Mouse (Mus musculus) heart, embryonic 14.5 days (tissue): ENCODE data around the gene Fnbp1l. TPM values are rescaled to one million over a fixed set of nuclear protein-coding genes. Genes with fewer than 3 reads are reported as not detected.
A peak's percentile ranks its signal among the peaks of the same experiment; 100 is the strongest.

ENCODE experiments used
- ATAC-seq: fragments of 200-750 bp; cut with Nextera tagmentation; 2 replicates; pipeline ENCODE4 v1.8.0; 2017; ENCODE audit warnings: low read depth, moderate TSS enrichment; ENCODE audit not compliant: insufficient number of reproducible peaks, insufficient read depth, low FRiP score
- H3K27ac ChIP-seq, 2 experiments: fragments of 200-500 bp in 1 of 2; fragments of 300-500 bp in 1 of 2; sonication (generic) in 1 of 2; replicated peaks in 1 of 2; 2 replicates each; pipeline ENCODE4 v1.5.1; 2012 to 2014; ENCODE audit warnings: low read depth in 2 of 2, low read length in 2 of 2, control low read depth in 1 of 2, mild to moderate bottlenecking in 1 of 2, mixed read lengths in 1 of 2; ENCODE audit not compliant: control insufficient read depth in 1 of 2, insufficient read depth in 1 of 2
- H3K27me3 ChIP-seq: fragments of 300-500 bp; sonication (generic); 2 replicates; pipeline ENCODE4 v1.6.1; 2014; ENCODE audit warnings: mild to moderate bottlenecking, low read length, control low read depth; ENCODE audit not compliant: control insufficient read depth, insufficient read depth
- H3K36me3 ChIP-seq: fragments of 300-500 bp; sonication (generic); 2 replicates; pipeline ENCODE4 v1.6.1; 2014; ENCODE audit warnings: mild to moderate bottlenecking, control low read depth, low read length, mixed read lengths; ENCODE audit not compliant: control insufficient read depth, insufficient read depth
- H3K4me1 ChIP-seq, 2 experiments: fragments of 200-500 bp in 1 of 2; fragments of 300-500 bp in 1 of 2; sonication (generic) in 1 of 2; 2 replicates each; pipeline ENCODE4 v1.6.1; 2012 to 2014; ENCODE audit warnings: low read length in 2 of 2, control low read depth in 1 of 2, mixed read lengths in 1 of 2; ENCODE audit not compliant: control insufficient read depth in 2 of 2, insufficient read depth in 2 of 2
- H3K4me2 ChIP-seq: fragments of 300-500 bp; sonication (generic); 2 replicates; pipeline ENCODE4 v1.6.1; 2014; ENCODE audit warnings: mild to moderate bottlenecking, low read length
- H3K4me3 ChIP-seq, 2 experiments: fragments of 200-500 bp in 1 of 2; fragments of 300-500 bp in 1 of 2; sonication (generic) in 1 of 2; 2 replicates each; pipeline ENCODE4 v1.5.1; 2012 to 2014; ENCODE audit warnings: low read length in 2 of 2, mild to moderate bottlenecking in 2 of 2, control low read depth in 1 of 2, low read depth in 1 of 2, moderate library complexity in 1 of 2; ENCODE audit not compliant: control insufficient read depth in 1 of 2, insufficient read depth in 1 of 2
- H3K9ac ChIP-seq: fragments of 300-500 bp; sonication (generic); 2 replicates; pipeline ENCODE4 v1.6.1; 2014; ENCODE audit warnings: mild to moderate bottlenecking, low read length
- H3K9me3 ChIP-seq: fragments of 300-500 bp; sonication (generic); 2 replicates; pipeline ENCODE4 v1.6.1; 2016; ENCODE audit warnings: low read length, control low read depth; ENCODE audit not compliant: control insufficient read depth
- WGBS: fragments of 180-500 bp; shearing (Covaris S2); extraction: QIAGEN DNeasy Blood & Tissue Kit; methylation state at CpG from one replicate; pipeline ENCODE4 v1.1.7; 2014; 5-methylcytosine and 5-hydroxymethylcytosine counted together
- polyA plus RNA-seq: library from polyadenylated mRNA; unstranded; fragments of >200 nt; fragmentation: Nextera tagmentation; extraction: Ambion mirVana; gene quantifications from 2 replicates; pipeline ENCODE4 v1.2.1, GENCODE M21; 2014

Fnbp1l gene
- polyA plus RNA-seq: 24.5 and 29.5 TPM in 2 replicates

- peak; percentile 89 for ATAC-seq
- Histone ChIP-seq H3K4me2 (peak within 1 kb of the TSS; percentile 97), H3K9ac (peak within 1 kb of the TSS; percentile 97), H3K4me1 (peaks cover 6 to 16% of the 10 kb centered on the region in 2 experiments), H3K36me3 (no peaks in the 10 kb centered on the region), H3K27me3 (no peaks in the 10 kb centered on the region), H3K27ac (peak within 1 kb of the TSS; percentile 94 to 96), H3K9me3 (no peaks in the 10 kb centered on the region), H3K4me3 (peak within 1 kb of the TSS; percentile 71 to 77)
- WGBS: under 1% methylated on average over 71 of the region's 118 CpGs
Measured at GRCm38 (mm10) chr3:122618991-122619930, at the start of gene Fnbp1l. Gene Fnbp1l (minus strand): TSS chr3:122619715.

DNA sequence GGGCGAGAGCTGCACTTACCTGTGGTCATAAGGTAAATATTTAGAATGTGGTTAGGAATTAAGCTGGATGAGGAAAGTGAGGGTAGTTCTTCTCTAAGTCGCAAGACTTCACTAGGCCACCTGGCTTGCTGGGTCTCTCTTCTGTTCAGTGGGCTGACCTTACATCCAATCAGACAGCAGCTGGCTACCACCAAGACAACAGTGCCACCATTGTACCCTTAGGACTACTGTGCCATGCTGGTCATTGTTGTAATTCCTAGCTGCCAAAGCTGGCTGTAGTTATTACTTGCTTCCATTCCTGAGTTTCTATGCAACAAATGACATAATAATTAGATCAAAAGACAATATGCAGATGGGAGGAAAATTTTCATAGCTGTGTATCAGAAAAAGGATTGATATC is 41.3 kb upstream of the Fnbp1l start:
- Histone ChIP-seq H3K4me2 (no peak overlapping the region), H3K27ac (no peak overlapping the region), H3K4me1 (no peaks in the 10 kb centered on the region), H3K9me3 (no peaks in the 10 kb centered on the region), H3K4me3 (no peak overlapping the region), H3K27me3 (no peaks in the 10 kb centered on the region), H3K36me3 (no peaks in the 10 kb centered on the region), H3K9ac (no peak overlapping the region)
- ATAC-seq: no peak
- WGBS: 76% methylated on average over 2 of the region's 2 CpGs

- Histone ChIP-seq H3K9me3 (no peaks in the 10 kb centered on the region), H3K9ac (no peak overlapping the region), H3K27ac (no peak overlapping the region), H3K4me2 (no peak overlapping the region), H3K4me3 (no peak overlapping the region), H3K36me3 (no peaks in the 10 kb centered on the region), H3K4me1 (no peaks in the 10 kb centered on the region), H3K27me3 (no peaks in the 10 kb centered on the region)
- 84% methylated on average over 5 of the region's 5 CpGs for WGBS
- no peak for ATAC-seq
Measured at GRCm38 (mm10) chr3:122659261-122659917, 39.9 kb upstream of the Fnbp1l start.

DNA sequence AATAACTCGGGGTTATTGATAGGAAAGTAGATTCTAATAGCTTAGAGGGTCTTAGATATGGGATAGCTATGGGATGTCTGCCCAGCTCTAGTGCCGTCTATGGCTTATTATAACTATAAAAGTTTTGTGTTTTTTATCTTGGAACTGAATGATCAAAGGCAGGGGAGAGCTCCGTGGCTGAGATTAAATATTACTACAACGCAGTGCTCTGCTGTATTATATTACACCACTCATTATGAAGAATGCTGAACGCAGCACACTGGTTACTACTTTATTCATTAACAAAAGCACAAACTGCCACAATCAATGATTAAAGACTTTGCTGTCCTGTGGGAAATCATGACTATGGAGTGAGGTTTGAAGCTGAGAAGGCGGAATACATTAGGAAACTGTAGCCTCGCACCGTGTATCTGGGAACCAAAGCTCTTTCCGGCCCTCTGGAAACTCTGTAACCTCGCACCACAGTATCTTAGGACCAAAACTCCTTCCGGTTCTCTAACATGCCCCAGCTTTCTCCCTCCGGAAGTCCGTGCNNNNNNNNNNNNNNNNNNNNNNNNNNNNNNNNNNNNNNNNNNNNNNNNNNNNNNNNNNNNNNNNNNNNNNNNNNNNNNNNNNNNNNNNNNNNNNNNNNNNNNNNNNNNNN is 27.8 kb upstream of the Fnbp1l start:
- Histone ChIP-seq H3K9ac (no peak overlapping the region; the same call in 1 of the 2 replicates), H3K9me3 (no peaks in the 10 kb centered on the region), H3K4me1 (0 out of 4 replicates have a peak, but pooled peaks cover 0 to 2% of the 10 kb centered on the region in 2 experiments), H3K4me2 (peak overlapping the region; percentile 16; the same call in 1 of the 2 replicates), H3K27me3 (no peaks in the 10 kb centered on the region), H3K4me3 (no peak overlapping the region), H3K36me3 (no peaks in the 10 kb centered on the region), H3K27ac (no peak overlapping the region; a peak in 1 of 4 replicates)
- ATAC-seq: no peak
- 58% methylated on average over 13 of the region's 13 CpGs for WGBS

GRCm38 (mm10) chr3:122640286-122640685 is 20.8 kb upstream of the Fnbp1l start:
- no peaks in the 10 kb centered on the region for H3K27me3 ChIP-seq
- H3K9me3 ChIP-seq: no peaks in the 10 kb centered on the region
- peaks cover 0 to 1% of the 10 kb centered on the region in 2 experiments; a peak in 1 of 4 replicates for H3K4me1 ChIP-seq
- H3K9ac ChIP-seq: no peak overlapping the region
- H3K36me3 ChIP-seq: no peaks in the 10 kb centered on the region
- no peak for ATAC-seq
- H3K4me2 ChIP-seq: no peak overlapping the region
- no peak overlapping the region for H3K4me3 ChIP-seq
- H3K27ac ChIP-seq: no peak overlapping the region

- Histone ChIP-seq H3K27me3 (no peaks in the 10 kb centered on the region), H3K36me3 (no peaks in the 10 kb centered on the region), H3K4me2 (no peak overlapping the region), H3K9ac (no peak overlapping the region), H3K9me3 (no peaks in the 10 kb centered on the region), H3K4me3 (no peak overlapping the region), H3K4me1 (peaks cover 0 to 2% of the 10 kb centered on the region in 2 experiments; a peak in 1 of 4 replicates), H3K27ac (no peak overlapping the region)
- ATAC-seq: no peak
- WGBS: 80% methylated on average over 2 of the region's 2 CpGs
Measured at GRCm38 (mm10) chr3:122639197-122639475, 19.6 kb upstream of the Fnbp1l start.

DNA sequence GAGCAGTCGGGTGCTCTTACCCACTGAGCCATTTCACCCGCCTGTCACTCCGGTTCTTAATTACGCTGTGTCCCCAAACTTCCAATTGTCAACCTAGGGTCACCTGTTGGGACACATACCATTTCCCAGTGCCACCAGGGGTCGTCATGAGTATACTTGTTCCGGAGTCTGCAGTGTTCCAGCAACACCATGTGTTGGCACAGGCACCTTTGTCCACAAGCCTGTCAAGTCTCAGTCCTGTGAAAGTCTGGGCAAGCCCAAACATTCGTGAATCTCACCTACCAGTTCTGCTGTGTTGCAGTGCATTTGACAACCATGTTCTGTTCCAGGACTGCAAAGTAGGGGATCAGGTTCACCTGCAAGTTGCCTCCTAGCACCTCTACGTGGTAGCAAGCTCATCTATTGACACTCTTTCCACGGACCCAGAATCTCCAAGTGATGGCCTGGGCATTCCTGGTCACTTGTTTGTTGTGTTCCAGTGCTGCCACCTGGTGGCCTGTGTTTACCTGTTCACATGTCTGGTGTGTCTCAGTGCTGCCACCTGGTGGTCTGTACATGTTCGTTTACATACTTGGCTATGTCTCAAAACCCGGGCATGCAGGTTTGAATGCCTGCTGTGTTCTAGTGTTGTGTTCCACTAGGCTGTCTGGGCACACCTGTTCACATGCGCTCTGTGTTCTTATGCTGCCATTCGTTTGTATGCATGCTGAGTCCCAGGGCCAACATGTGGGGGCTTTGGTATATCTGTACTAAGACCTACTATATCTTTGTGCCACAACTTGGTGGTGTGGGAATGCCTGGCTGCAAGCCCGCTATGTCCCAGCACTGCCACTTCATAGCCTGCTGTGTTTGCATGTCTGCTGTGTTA is 19.0 kb upstream of the Fnbp1l start:
- ATAC-seq: peak; percentile 63; the same call in 1 of the 2 replicates
- no peak overlapping the region for H3K4me3 ChIP-seq
- H3K36me3 ChIP-seq: no peaks in the 10 kb centered on the region
- 0 out of 2 replicates have a peak overlapping the region, but pooled peaks have one; percentile 27 for H3K4me2 ChIP-seq
- no peaks in the 10 kb centered on the region for H3K9me3 ChIP-seq
- 36% methylated on average over 14 of the region's 14 CpGs for WGBS
- H3K9ac ChIP-seq: no peak overlapping the region
- H3K4me1 ChIP-seq: peaks cover 0 to 2% of the 10 kb centered on the region in 2 experiments; a peak in 1 of 4 replicates
- no peaks in the 10 kb centered on the region for H3K27me3 ChIP-seq
- no peak overlapping the region for H3K27ac ChIP-seq
